Mouse (Mus musculus): ENCODE data around the gene Olfr527. TPM values are rescaled to one million over a fixed set of nuclear protein-coding genes. Genes with fewer than 3 reads are reported as not detected.

Gene Olfr527
- polyA plus RNA-seq, 1 experiment from 2014 or later = not detected

Other genes starting within 250 kb of the Olfr527 start
- not detected in 2 replicates for gene Prap1, start 240.6 kb upstream of the Olfr527 start, polyA plus RNA-seq (2016; fragmentation: Nextera tagmentation; extraction: Ambion mirVana)
- 17.4 and 17.9 TPM in 2 replicates for gene Fuom, start 231.6 kb upstream of the Olfr527 start, polyA plus RNA-seq (2016; fragmentation: Nextera tagmentation; extraction: Ambion mirVana)
- gene Paox, start 218.2 kb upstream of the Olfr527 start, polyA plus RNA-seq (2016; fragmentation: Nextera tagmentation; extraction: Ambion mirVana) = 9.3 and 11.1 TPM in 2 replicates
- gene Echs1, start 217.5 kb upstream of the Olfr527 start, polyA plus RNA-seq (2016; fragmentation: Nextera tagmentation; extraction: Ambion mirVana) = 136 and 137 TPM in 2 replicates
- gene Mtg1, start 196.5 kb upstream of the Olfr527 start, polyA plus RNA-seq (2016; fragmentation: Nextera tagmentation; extraction: Ambion mirVana) = 28.2 and 28.9 TPM in 2 replicates
- 1.8 and 1.9 TPM in 2 replicates for gene Sprn, start 179.1 kb upstream of the Olfr527 start, polyA plus RNA-seq (2016; fragmentation: Nextera tagmentation; extraction: Ambion mirVana)
- not detected in 2 replicates for gene Olfr522, start 169.3 kb upstream of the Olfr527 start, polyA plus RNA-seq (2016; fragmentation: Nextera tagmentation; extraction: Ambion mirVana)
- gene Olfr523, start 160.8 kb upstream of the Olfr527 start, polyA plus RNA-seq (2016; fragmentation: Nextera tagmentation; extraction: Ambion mirVana) = 0.05 TPM in 1 of 2 replicates, not detected in the other
- not detected in 2 replicates for gene Olfr524, start 128.1 kb upstream of the Olfr527 start, polyA plus RNA-seq (2016; fragmentation: Nextera tagmentation; extraction: Ambion mirVana)
- 0.11 TPM in 1 of 2 replicates, not detected in the other for gene Cd163l1, start 115.8 kb upstream of the Olfr527 start, polyA plus RNA-seq (2016; fragmentation: Nextera tagmentation; extraction: Ambion mirVana)
- gene 5830411N06Rik, start 86.7 kb upstream of the Olfr527 start, polyA plus RNA-seq (2016; fragmentation: Nextera tagmentation; extraction: Ambion mirVana) = not detected in 2 replicates
- gene Olfr525, start 13.2 kb upstream of the Olfr527 start, polyA plus RNA-seq (2016; fragmentation: Nextera tagmentation; extraction: Ambion mirVana) = not detected in 2 replicates
- gene Olfr60, start 27.7 kb downstream of the Olfr527 start, polyA plus RNA-seq (2016; fragmentation: Nextera tagmentation; extraction: Ambion mirVana) = not detected in 2 replicates
- gene Olfr530, start 42.3 kb downstream of the Olfr527 start, polyA plus RNA-seq (2016; fragmentation: Nextera tagmentation; extraction: Ambion mirVana) = not detected in 2 replicates
- not detected in 2 replicates for gene Olfr531, start 68.9 kb downstream of the Olfr527 start, polyA plus RNA-seq (2016; fragmentation: Nextera tagmentation; extraction: Ambion mirVana)
- not detected in 2 replicates for gene Olfr532, start 87.6 kb downstream of the Olfr527 start, polyA plus RNA-seq (2016; fragmentation: Nextera tagmentation; extraction: Ambion mirVana)
- not detected in 2 replicates for gene Olfr533, start 129.4 kb downstream of the Olfr527 start, polyA plus RNA-seq (2016; fragmentation: Nextera tagmentation; extraction: Ambion mirVana)
- gene Olfr535, start 150.2 kb downstream of the Olfr527 start, polyA plus RNA-seq (2016; fragmentation: Nextera tagmentation; extraction: Ambion mirVana) = not detected in 2 replicates
- gene Olfr536, start 173.4 kb downstream of the Olfr527 start, polyA plus RNA-seq (2016; fragmentation: Nextera tagmentation; extraction: Ambion mirVana) = not detected in 2 replicates
- not detected in 2 replicates for gene Olfr538, start 233.9 kb downstream of the Olfr527 start, polyA plus RNA-seq (2016; fragmentation: Nextera tagmentation; extraction: Ambion mirVana)